Mouse (Mus musculus): ENCODE measurements around the gene Ccer2. TPM values are rescaled to one million over a fixed set of nuclear protein-coding genes. Genes with fewer than 3 reads are reported as not detected.

Gene Ccer2
- polyA plus RNA-seq, 1 experiment from 2014 or later, result 1.1 TPM

- H3K36me3 ChIP-seq (ENCODE audit: control insufficient read depth, insufficient read depth, low read length), result peaks cover 3% of the 10 kb centered on the region
- H3K4me1 ChIP-seq (ENCODE audit: control insufficient read depth, insufficient read depth, low read depth, low read length), result no peaks in the 10 kb centered on the region; the same call in 1 of the 2 replicates
- H3K27me3 ChIP-seq (replicated peaks; ENCODE audit: control insufficient read depth, insufficient read depth, low read length), result no peaks in the 10 kb centered on the region
- ATAC-seq, result no peak
- H3K4me2 ChIP-seq (ENCODE audit: low read length), result no peak overlapping the region
- no peak overlapping the region for H3K9ac ChIP-seq (ENCODE audit: low read depth, low read length)
- no peaks in the 10 kb centered on the region for H3K9me3 ChIP-seq (ENCODE audit: control insufficient read depth, low read length)
- 88% methylated on average over 13 of the region's 14 CpGs for WGBS
- H3K27ac ChIP-seq (ENCODE audit: low read depth, low read length), result no peak overlapping the region
- no peak overlapping the region for H3K4me3 ChIP-seq (ENCODE audit: low read length)
These were observed 36.6 kb downstream of the Ccer2 start for GRCm38 (mm10) chr7:28792391-28793185.

- ATAC-seq, result no peak
- no peaks in the 10 kb centered on the region for H3K9me3 ChIP-seq (ENCODE audit: control insufficient read depth, low read length)
- no peak overlapping the region for H3K9ac ChIP-seq (ENCODE audit: low read depth, low read length)
- no peaks in the 10 kb centered on the region; the same call in 1 of the 2 replicates for H3K4me1 ChIP-seq (ENCODE audit: control insufficient read depth, insufficient read depth, low read depth, low read length)
- no peaks in the 10 kb centered on the region for H3K27me3 ChIP-seq (replicated peaks; ENCODE audit: control insufficient read depth, insufficient read depth, low read length)
- no peak overlapping the region for H3K4me2 ChIP-seq (ENCODE audit: low read length)
- H3K36me3 ChIP-seq (ENCODE audit: control insufficient read depth, insufficient read depth, low read length), result no peaks in the 10 kb centered on the region
- H3K4me3 ChIP-seq (ENCODE audit: low read length), result no peak overlapping the region
- no peak overlapping the region for H3K27ac ChIP-seq (ENCODE audit: low read depth, low read length)
- 39% methylated on average over 2 of the region's 2 CpGs for WGBS
These were observed 37.9 kb downstream of the Ccer2 start for GRCm38 (mm10) chr7:28793834-28794233.

- H3K4me1 ChIP-seq (ENCODE audit: control insufficient read depth, insufficient read depth, low read depth, low read length), result no peaks in the 10 kb centered on the region; the same call in 1 of the 2 replicates
- 70% methylated on average over 3 of the region's 3 CpGs for WGBS
These were observed 38.5 kb downstream of the Ccer2 start for GRCm38 (mm10) chr7:28794496-28794895.

GRCm38 (mm10) chr7:28795832-28796231 is 39.9 kb downstream of the Ccer2 start:
- H3K27ac ChIP-seq (ENCODE audit: low read depth, low read length), result no peak overlapping the region
- H3K4me2 ChIP-seq (ENCODE audit: low read length), result no peak overlapping the region
- ATAC-seq, result no peak
- H3K9me3 ChIP-seq (ENCODE audit: control insufficient read depth, low read length), result no peaks in the 10 kb centered on the region
- H3K4me1 ChIP-seq (ENCODE audit: control insufficient read depth, insufficient read depth, low read depth, low read length), result no peaks in the 10 kb centered on the region; the same call in 1 of the 2 replicates
- H3K9ac ChIP-seq (ENCODE audit: low read depth, low read length), result no peak overlapping the region
- H3K27me3 ChIP-seq (replicated peaks; ENCODE audit: control insufficient read depth, insufficient read depth, low read length), result no peaks in the 10 kb centered on the region
- 74% methylated on average over 15 of the region's 15 CpGs for WGBS
- no peak overlapping the region for H3K4me3 ChIP-seq (ENCODE audit: low read length)
- H3K36me3 ChIP-seq (ENCODE audit: control insufficient read depth, insufficient read depth, low read length), result no peaks in the 10 kb centered on the region

More at GRCm38 (mm10) chr7:28794496-28794895, 38.5 kb downstream of the Ccer2 start:
- H3K4me3 ChIP-seq (ENCODE audit: low read length), result no peak overlapping the region
- no peaks in the 10 kb centered on the region for H3K9me3 ChIP-seq (ENCODE audit: control insufficient read depth, low read length)
- no peak overlapping the region for H3K4me2 ChIP-seq (ENCODE audit: low read length)
- H3K9ac ChIP-seq (ENCODE audit: low read depth, low read length), result no peak overlapping the region
- H3K27me3 ChIP-seq (replicated peaks; ENCODE audit: control insufficient read depth, insufficient read depth, low read length), result no peaks in the 10 kb centered on the region
- H3K36me3 ChIP-seq (ENCODE audit: control insufficient read depth, insufficient read depth, low read length), result no peaks in the 10 kb centered on the region
- no peak overlapping the region for H3K27ac ChIP-seq (ENCODE audit: low read depth, low read length)
- no peak for ATAC-seq

GRCm38 (mm10) chr7:28796562-28796975 is 40.6 kb downstream of the Ccer2 start:
- Histone ChIP-seq H3K36me3 (ENCODE audit: control insufficient read depth, insufficient read depth, low read length) (no peaks in the 10 kb centered on the region), H3K9ac (ENCODE audit: low read depth, low read length) (peak overlapping the region; percentile 51), H3K27me3 (replicated peaks; ENCODE audit: control insufficient read depth, insufficient read depth, low read length) (no peaks in the 10 kb centered on the region), H3K9me3 (ENCODE audit: control insufficient read depth, low read length) (no peaks in the 10 kb centered on the region), H3K4me2 (ENCODE audit: low read length) (peak overlapping the region; percentile 44), H3K4me1 (ENCODE audit: control insufficient read depth, insufficient read depth, low read depth, low read length) (no peaks in the 10 kb centered on the region; the same call in 1 of the 2 replicates), H3K4me3 (ENCODE audit: low read length) (peak overlapping the region; percentile 8; the same call in 1 of the 2 replicates), H3K27ac (ENCODE audit: low read depth, low read length) (no peak overlapping the region)
- WGBS, result 14% methylated on average over 32 of the region's 32 CpGs
- peak; percentile 65 for ATAC-seq

- ATAC-seq, result no peak
- no peak overlapping the region for H3K4me3 ChIP-seq (ENCODE audit: low read length)
- H3K27ac ChIP-seq (ENCODE audit: low read depth, low read length), result no peak overlapping the region
- no peak overlapping the region for H3K4me2 ChIP-seq (ENCODE audit: low read length)
- no peaks in the 10 kb centered on the region for H3K27me3 ChIP-seq (replicated peaks; ENCODE audit: control insufficient read depth, insufficient read depth, low read length)
- no peak overlapping the region for H3K9ac ChIP-seq (ENCODE audit: low read depth, low read length)
- 94% methylated on average over 9 of the region's 9 CpGs for WGBS
- no peaks in the 10 kb centered on the region for H3K9me3 ChIP-seq (ENCODE audit: control insufficient read depth, low read length)
- peaks cover 6% of the 10 kb centered on the region for H3K4me1 ChIP-seq (ENCODE audit: control insufficient read depth, insufficient read depth, low read depth, low read length)
- H3K36me3 ChIP-seq (ENCODE audit: control insufficient read depth, insufficient read depth, low read length), result no peaks in the 10 kb centered on the region
These were observed 44.0 kb downstream of the Ccer2 start for GRCm38 (mm10) chr7:28799994-28800393.

GRCm38 (mm10) chr7:28801451-28801850 is 45.5 kb downstream of the Ccer2 start:
- Histone ChIP-seq H3K4me1 (ENCODE audit: control insufficient read depth, insufficient read depth, low read depth, low read length) (peaks cover 6% of the 10 kb centered on the region), H3K9ac (ENCODE audit: low read depth, low read length) (no peak overlapping the region), H3K36me3 (ENCODE audit: control insufficient read depth, insufficient read depth, low read length) (no peaks in the 10 kb centered on the region), H3K27ac (ENCODE audit: low read depth, low read length) (no peak overlapping the region), H3K9me3 (ENCODE audit: control insufficient read depth, low read length) (no peaks in the 10 kb centered on the region), H3K27me3 (replicated peaks; ENCODE audit: control insufficient read depth, insufficient read depth, low read length) (no peaks in the 10 kb centered on the region), H3K4me3 (ENCODE audit: low read length) (no peak overlapping the region), H3K4me2 (ENCODE audit: low read length) (no peak overlapping the region)
- ATAC-seq, result no peak
- WGBS, result 72% methylated on average over 3 of the region's 3 CpGs

- WGBS, result 19% methylated on average over 10 of the region's 10 CpGs
- Histone ChIP-seq H3K9me3 (ENCODE audit: control insufficient read depth, low read length) (no peaks in the 10 kb centered on the region), H3K4me1 (ENCODE audit: control insufficient read depth, insufficient read depth, low read depth, low read length) (peaks cover 6% of the 10 kb centered on the region), H3K4me2 (ENCODE audit: low read length) (no peak overlapping the region), H3K9ac (ENCODE audit: low read depth, low read length) (no peak overlapping the region), H3K27me3 (replicated peaks; ENCODE audit: control insufficient read depth, insufficient read depth, low read length) (no peaks in the 10 kb centered on the region), H3K4me3 (ENCODE audit: low read length) (no peak overlapping the region), H3K36me3 (ENCODE audit: control insufficient read depth, insufficient read depth, low read length) (no peaks in the 10 kb centered on the region), H3K27ac (ENCODE audit: low read depth, low read length) (peak overlapping the region; percentile 57)
- ATAC-seq, result no peak
These were observed 46.1 kb downstream of the Ccer2 start for GRCm38 (mm10) chr7:28801901-28802670.

All from hindbrain, embryonic 16.5 days (tissue).